Mouse (Mus musculus) common myeloid progenitor, adult 5-6 weeks (primary cell): ENCODE measurements at regions not wholly inside any gene's neighbourhood (a gene's known extent, or its start where the extent isn't known, plus 50 kb on each side); places are given as distances from the start of the nearest gene placed in this dataset.

Source experiments
- ATAC-seq: replicated peaks from 2 replicates; pipeline ENCODE4 v1.8.0; 2016; ENCODE audit warnings: low read depth, mild to moderate bottlenecking, moderate TSS enrichment, inconsistent platforms; ENCODE audit not compliant: poor library complexity, severe bottlenecking

DNA sequence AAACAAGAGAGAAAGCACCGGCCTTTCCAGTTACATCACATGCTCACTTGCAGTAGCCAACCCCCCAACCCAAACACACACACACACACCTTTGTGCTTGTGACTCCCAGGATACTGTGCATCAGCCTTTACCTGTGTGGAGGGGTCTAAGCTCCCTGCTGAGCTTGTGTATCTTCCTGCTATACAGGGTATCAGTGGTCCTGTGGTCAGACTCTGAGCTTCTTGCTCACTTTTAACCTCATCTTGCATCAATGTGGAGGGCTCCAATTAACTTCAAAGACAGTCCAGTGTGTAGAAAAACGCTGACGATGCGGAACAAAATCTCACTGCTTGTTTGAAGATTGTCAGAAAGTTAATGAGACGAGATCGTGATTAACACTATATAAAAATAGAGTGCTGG, 71.4 kb upstream of the Gypa start:
- ATAC-seq, result no peak

DNA sequence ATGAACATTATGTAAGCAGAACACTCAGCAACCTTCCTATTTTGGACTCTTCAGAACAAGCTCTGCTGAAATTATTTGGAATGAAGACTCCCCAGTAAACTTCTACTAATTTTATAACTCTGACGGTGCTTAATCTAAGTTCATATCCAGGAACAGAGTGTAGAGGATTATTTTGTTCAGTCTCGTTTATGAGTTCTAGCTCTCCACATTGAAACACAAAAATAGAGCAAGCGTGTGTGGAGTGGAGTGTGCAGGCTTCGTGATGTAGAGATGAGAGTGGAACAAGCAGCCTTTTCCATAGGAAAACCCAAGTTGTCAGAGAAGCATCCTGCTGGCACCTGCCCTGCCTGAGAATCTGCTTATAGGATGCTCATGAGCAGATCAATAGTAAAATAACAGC, 77.5 kb upstream of the Gypa start:
- no peak for ATAC-seq

DNA sequence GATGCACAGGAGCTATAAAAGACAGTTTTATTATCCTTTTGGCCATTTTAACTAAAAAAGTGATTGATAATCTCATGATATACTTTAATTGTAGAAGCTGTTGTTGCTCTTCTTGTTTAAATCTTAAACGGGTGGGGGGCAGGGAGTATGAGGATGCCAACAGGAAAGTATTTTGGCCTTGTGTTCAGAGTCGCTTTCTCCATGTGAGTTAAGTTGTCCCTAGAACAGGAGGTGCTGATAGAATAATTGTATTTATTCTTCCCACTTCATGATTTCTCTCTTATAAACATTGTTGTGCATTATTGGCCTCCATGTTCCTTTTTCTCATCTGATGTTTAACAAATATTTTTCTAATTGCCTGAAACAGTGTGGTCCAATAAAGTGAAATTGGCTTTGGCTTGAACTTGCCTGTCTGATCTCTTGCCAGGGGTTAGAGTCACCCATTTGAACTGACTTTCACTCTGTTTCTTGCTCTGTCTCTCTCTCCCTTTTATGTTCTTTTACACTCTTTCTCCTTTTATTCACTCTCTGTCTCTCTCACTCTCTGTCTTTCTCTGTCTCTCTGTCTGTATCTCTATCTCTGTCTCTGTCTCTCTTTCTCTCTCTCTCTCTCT, 93.9 kb upstream of the Gypa start:
- ATAC-seq, result no peak

DNA sequence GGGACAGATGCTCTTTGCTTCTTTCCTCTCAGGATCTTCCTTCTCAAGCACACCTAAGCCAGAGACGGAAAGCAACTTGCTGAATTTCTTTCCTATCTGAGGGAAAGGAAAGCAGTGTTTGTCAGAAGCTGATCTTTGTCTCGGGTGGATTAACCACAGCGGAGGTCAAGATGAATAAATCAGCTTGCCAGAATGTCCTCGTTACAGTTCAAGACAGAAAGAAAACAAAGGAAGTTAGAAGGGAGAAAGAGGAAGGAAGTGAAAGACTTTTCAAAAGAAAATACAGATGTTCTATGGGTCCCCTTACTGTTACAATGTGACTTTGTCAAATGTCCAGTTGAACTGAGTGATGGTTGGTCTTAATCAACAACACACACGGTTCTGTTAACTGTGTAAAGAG, 98.6 kb upstream of the Gypa start:
- ATAC-seq, result peak; percentile 36

DNA sequence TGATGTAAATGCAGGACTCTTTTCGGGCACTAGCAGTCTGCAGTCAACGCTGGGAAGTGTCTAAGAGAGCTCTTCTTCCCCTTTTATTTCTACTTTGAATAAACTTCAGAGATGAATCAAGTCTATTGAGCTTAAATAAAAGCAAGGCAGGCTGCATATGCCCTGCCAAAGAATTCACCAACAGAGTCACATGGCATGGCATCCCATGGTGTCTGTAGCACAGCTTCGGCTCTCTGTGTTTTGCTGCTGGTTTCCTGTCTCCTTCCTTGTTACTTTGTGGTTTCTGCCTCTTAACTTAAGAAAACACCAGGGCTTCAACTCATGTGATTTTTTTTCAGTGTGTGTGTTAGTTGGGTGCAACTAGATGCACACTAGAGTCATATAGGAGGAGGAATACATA, 100.5 kb upstream of the Gypa start:
- ATAC-seq, result peak; percentile 64

DNA sequence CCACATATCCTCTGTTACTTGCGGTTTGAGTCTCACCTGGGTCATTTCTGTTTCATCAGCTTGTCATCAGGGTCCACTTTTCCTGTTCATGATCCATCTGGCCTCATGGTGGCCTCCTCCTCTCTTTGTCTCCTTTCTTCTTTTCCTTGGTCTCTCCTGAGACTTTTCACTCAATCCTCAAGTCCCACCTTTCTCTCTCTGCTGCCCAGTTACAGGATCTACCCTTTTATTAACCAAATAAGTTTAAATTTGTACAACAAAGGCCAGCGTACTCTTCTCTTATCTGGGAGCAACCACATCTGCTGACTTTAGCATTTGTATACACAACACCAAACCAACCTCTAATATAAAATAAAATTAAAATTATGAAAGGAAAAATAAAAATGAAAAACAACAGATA, 124.4 kb upstream of the Gypa start:
- ATAC-seq, result no peak

DNA sequence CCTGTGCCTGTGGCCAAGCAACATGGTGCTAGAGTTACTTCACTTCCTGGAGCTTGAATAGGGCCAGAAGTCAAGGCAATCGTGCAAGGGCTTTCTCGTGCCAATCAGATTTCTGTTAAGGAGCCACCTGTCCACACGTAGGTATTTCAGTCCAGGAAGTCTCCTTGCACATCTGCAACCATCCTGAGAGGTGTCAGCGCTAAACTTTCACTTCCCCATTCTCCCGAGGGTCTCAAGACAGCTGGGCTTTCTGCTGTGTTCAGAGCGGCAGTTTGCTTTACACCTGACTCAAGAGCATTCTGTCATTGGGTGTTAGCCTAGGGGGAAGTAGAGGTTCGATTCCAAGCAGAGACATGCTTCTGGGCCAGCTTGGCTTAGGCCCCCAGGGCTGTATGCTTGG, 129.5 kb upstream of the Gypa start:
- peak; percentile 74 for ATAC-seq

DNA sequence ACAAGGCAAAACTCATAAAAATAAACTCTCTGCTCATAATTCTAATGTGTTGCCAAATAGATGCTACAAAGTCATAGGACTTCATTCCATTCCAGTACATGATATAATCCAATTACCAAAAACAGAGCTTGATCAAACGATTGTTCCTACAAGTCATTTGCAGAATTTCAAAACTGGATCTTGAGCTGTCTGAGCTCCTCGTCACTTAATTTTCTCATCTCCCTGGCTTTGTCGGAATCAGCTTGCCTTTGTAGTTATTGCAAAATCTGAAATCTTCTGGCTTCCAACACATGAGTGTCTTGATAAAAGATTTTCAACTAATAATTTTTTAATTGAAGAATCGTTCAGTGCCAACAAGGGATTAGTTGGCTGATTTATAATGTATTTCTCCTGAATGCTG, 150.3 kb upstream of the Gypa start:
- ATAC-seq, result no peak

DNA sequence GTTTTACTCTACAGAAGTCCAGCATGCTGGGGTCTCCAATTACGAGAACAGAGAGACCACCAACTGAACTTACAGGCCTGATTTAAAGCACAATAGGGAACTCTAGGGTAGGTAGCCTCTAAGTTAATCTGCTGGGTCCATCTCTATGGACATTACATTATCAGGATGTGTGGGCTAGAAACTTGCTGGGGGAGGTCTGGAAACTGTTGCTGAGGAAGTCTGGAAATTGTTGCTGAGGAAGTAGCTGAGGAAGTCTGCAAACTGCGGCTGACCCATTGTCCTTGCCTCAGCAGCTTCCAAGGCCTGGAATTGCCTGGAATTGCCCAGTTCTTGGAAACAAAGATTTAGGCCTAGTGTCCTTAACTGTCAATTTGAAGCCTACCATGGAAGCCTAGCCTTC, 155.7 kb upstream of the Gypa start:
- no peak for ATAC-seq

DNA sequence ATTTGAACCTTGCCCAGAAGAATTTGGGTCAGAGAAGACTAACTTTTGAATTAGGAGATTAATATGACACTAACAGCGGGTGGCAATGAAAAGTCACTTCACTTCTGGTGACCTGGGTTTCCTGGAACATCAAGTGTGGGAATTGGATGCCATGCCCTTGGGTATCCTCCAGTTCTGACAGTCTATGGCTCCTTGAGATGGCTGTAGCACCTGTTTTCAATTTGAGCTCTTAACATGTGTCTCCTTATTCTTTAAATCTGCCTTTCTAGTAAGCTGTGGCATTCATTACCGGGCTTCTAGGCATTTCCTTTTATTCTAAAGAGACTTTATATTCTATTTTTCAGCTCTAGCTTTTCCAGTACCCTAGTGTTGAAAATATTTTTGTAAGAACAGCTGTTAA, 164.9 kb upstream of the Gypa start:
- ATAC-seq, result no peak

DNA sequence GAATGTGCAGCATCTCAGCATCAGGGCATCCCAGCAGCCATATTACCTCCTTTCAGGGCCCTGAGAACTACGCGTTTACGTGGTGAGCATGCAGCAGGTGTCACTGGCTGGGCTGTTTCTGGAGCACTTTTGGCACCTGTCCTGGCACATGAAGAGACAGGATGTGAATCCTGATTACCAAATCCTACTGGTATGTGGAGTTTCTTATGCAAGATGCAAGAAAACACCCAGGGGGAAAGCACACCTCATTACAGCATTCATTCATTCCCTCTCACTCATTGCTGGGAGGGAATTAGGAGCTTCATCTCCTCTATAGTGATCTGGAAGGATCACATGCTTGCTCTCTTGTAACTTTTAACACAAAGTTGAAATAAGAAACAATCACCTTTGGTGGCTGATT, 167.7 kb upstream of the Gypa start:
- no peak for ATAC-seq

DNA sequence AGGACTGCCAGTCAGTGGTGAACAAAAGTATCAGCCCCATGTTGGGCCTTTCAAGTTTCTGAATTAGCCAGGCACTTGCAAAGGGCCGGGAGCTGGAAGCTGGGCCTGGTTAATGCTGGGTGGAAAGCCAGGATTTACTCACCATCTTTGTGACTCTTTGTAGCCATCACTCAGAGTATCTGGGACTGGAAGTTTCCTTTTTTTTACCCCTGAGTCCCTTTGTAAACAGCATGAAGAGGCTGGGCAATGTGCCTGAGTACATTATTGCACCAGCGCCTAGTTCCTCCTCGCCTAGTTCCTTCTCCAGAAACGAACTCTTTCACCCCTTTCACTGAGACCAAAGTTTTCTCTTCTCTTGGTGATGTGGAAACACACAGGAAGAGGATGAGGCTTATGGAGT, 168.4 kb upstream of the Gypa start:
- peak; percentile 81 for ATAC-seq

DNA sequence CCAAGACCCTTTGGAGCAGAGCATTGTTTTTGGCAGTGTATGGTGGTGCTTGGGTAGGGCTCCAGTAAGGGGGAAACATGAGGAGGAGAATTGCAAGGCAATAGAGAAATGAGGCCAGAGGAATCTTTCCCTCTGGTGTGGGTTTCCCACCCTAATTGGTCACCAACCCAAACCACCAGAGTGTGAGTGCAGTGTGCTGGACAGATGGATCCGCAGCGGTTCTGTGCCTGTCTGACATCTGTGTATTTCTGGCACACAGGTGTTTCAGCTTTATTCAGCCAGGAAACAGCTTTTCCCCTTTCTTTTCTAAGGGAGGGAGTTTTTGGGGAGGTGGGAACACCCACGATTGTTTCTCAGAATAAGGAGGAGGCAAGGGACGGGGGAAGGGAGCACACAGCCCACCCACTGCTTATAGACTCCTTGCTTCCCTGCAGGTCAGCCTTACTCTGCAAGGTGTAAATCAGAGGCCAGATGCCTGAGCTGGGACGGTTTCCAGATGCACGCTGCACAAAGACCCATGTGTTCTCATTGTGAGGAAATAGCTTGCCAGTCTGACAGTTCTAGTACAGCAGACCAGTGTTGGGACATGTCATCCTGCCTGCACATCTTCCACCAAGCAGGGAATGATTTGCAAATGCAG, 175.2 kb upstream of the Gypa start:
- no peak for ATAC-seq

DNA sequence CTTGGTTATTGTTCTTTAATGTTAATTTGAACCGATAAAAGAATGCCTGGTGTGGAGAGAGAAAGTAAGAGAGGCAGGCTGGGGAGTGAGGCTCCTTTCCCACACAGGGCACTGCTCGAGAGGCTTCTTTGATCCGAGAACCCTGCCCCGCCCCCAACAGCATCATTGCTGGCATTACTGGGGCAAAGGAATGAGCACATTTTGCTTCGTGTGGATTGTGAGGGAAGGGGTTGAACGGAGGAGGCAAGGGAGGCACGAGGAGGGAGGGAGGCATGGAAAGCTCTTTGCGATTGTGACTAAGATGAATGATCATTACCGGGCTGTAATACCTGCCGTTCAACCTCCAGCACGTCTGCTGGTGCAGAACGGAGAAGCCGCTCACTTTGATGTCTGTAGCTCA, 178.2 kb upstream of the Gypa start:
- peak; percentile 16; the same call in 1 of the 2 replicates for ATAC-seq

DNA sequence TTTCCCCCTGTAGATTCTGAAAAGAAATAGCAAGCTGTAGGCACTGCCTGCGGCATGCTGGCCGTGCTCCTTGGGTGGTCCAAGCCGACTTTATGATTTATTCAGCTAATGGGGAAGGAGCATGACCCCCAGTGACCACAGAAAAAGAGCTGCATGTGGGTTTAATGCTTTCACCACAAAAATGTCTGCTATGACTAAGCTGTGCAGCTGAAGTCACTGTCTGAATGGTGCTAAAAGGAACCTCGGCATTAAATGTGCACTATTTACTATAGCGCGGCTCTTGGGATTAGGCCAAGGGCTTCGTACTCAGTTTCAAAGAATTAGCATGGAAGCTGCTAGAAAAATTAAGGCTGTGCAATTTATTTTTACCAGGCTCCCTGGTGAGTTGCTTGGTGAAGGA, 178.8 kb upstream of the Gypa start:
- ATAC-seq, result peak; percentile 85

DNA sequence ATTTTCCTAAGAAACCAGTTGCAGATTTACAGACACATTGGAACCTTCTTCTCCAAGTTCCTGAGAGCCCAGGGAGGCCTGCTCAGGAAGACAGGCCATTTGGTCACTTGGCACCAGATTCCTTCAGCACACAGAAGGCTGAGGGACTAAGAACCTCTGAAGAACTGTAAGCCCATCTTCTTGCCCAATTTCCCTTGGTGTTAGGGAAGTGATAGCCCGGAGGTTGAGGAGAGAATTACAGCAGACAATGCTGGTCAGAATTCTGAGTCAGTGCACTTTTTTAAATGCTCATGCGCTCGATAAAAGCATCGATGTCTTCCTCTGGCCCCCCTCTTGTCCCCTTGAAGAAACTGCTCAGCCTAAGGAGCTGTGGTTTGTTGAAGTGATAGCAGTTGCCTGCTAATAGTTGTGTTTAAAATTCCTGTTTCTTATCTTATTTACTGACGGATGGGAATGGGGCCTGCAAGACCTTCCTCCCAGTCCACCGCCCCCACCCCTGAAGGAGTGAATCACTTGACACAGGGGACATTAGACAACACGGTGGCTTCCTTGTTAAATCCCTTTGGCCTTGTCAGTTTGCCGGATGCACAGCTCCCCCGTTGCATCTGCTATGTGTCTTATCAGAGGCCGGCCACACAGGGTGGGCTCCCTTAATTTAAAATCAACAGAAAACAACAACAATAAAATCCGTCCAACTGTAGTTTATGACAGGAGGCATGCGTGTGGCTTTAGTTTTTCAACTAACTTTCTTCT, 179.5 kb upstream of the Gypa start:
- peak; percentile 49 for ATAC-seq

DNA sequence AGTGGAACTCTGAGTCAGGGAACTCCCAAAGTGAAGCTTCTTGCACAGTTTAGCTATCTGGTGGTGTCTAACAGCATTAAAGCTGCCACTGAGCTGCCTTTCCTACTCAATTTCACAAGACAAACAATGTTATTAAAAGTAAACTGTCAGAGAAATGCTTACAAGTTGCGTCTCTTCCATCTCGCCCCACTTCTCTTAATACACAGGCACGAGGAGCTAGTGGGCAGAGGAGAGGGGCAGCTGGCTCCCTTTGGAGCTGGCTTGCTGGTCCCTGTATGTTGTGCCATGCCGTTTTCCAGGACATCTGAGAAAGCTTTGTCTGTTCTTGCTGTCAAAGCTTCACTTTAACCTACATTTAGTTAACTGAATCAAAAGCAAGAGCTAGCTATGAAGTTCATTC, 185.8 kb upstream of the Gypa start:
- ATAC-seq, result no peak

DNA sequence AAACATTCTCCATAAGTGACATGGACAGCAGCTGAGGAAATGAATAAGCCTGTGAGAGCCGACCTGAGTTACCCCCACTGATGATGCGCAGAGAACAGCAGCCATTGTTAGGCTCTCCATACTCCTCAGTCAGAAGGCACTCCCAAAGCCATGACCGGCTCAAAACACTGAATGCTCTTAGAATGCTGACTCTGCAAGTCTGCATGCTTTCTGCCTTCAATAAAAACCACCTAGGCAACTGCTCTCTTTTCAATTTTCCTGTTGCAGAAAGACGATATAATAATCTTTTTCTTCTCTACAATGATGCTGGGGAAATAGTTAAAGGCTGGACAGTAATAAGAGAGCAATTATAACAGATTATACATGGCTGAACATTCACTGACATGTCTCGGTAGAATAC, 195.0 kb upstream of the Gypa start:
- ATAC-seq, result no peak

DNA sequence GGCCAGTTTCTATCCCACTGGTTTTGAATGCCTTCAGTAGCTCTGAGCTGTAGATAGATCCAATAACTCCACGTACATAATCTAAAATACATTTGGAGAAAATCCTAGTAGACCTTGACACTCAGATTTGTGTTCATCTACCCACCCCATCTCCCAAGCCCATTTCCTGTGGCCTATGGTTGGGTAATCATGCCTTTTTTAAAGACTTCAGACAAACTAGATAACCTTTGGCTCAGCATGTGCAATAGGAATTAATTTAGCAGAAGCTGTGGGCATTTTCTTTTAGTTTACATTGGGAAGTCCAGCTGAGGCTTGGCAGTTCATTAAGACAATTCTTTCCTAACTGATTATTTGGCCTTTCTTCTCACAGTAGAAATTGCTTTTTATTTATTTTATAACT, 203.3 kb upstream of the Gypa start:
- peak; percentile 62; the same call in 1 of the 2 replicates for ATAC-seq

DNA sequence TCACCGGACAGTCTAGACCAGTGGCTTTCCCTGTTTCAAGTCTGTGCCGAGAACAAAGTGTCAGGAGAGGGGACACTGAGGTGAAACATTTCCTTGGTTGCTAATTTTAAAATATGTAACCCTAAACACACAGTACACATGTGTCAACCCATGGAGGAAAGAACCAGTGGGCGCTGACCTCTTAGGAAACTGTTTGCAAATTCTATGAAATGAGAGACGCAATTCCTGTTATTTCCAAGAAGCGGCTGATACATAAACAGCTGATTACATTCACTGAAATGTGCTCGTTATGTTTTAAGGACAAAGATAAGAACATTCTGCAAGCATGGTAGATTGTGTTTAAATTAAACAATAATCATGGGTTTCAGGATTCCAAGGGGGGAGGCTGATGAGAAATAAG, 204.3 kb upstream of the Gypa start:
- no peak for ATAC-seq

DNA sequence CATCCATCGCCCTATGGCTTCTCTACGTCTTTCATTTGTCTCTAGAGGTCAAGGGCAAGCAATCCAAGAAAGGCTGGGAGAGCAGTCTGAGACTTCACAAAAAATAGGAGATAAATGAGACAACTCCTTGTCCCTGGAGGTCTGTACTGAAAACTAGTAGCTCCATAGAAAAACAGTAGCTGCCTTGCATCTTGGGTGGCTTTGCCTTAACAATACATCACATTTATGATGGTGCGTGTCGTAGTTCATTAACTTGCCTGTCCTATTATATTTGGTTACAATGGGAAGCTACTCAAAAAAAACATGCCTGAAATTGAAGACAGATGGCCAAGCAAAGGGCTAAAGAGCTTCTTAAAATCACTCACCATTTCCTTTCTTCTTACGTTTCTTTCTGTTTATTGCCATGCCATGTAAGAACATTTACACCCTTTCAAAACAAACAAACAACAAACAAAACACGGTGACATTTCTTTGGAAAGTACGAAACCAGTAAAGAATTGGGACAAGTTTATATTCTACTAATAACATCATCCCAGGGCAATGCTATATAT, 211.2 kb upstream of the Hhip start:
- no peak for ATAC-seq
